Mouse (Mus musculus) liver, embryonic 12.5 days (tissue): ENCODE results near the gene Arr3. TPM values are rescaled to one million over a fixed set of nuclear protein-coding genes. Genes with fewer than 3 reads are reported as not detected.

ENCODE experiments used
- ATAC-seq: fragments of 200-750 bp; cut with Nextera tagmentation; 2 replicates; pipeline ENCODE4 v1.8.0; 2017; ENCODE audit warnings: moderate number of reproducible peaks, mild to moderate bottlenecking, moderate library complexity
- H3K27ac ChIP-seq: fragments of 300-500 bp; sonication (generic); 2 replicates; pipeline ENCODE4 v1.5.1; 2016; ENCODE audit warnings: mild to moderate bottlenecking
- H3K27me3 ChIP-seq: fragments of 300-500 bp; sonication (generic); replicated peaks from 2 replicates; pipeline ENCODE4 v1.6.1; 2016; ENCODE audit warnings: mild to moderate bottlenecking, moderate library complexity
- H3K36me3 ChIP-seq: fragments of 300-500 bp; sonication (generic); 2 replicates; pipeline ENCODE4 v1.6.1; 2016; ENCODE audit warnings: mild to moderate bottlenecking, moderate library complexity
- H3K4me1 ChIP-seq: fragments of 300-500 bp; sonication (generic); 2 replicates; pipeline ENCODE4 v1.6.1; 2016
- H3K4me2 ChIP-seq: fragments of 300-500 bp; sonication (generic); 2 replicates; pipeline ENCODE4 v1.6.1; 2016; ENCODE audit warnings: mild to moderate bottlenecking, moderate library complexity
- H3K4me3 ChIP-seq: fragments of 300-500 bp; sonication (generic); 2 replicates; pipeline ENCODE4 v1.5.1; 2016; ENCODE audit warnings: mild to moderate bottlenecking, moderate library complexity
- H3K9ac ChIP-seq: fragments of 300-500 bp; sonication (generic); 2 replicates; pipeline ENCODE4 v1.6.1; 2016; ENCODE audit warnings: mild to moderate bottlenecking, moderate library complexity
- H3K9me3 ChIP-seq: fragments of 300-500 bp; sonication (generic); replicated peaks from 2 replicates; pipeline ENCODE4 v1.6.1; 2016; ENCODE audit warnings: mild to moderate bottlenecking, moderate library complexity
- WGBS: fragments of 180-500 bp; shearing (Covaris S2); methylation state at CpG from one replicate; pipeline ENCODE4 v1.1.7; 2016; ENCODE audit not compliant: insufficient replicate concordance; 5-methylcytosine and 5-hydroxymethylcytosine counted together
- polyA plus RNA-seq: library from polyadenylated mRNA; unstranded; fragments of >200 nt; fragmentation: Nextera tagmentation; extraction: Ambion mirVana; gene quantifications from 2 replicates; pipeline ENCODE4 v1.2.1, GENCODE M21; 2016

The Arr3 gene
- polyA plus RNA-seq = not detected in 2 replicates

DNA sequence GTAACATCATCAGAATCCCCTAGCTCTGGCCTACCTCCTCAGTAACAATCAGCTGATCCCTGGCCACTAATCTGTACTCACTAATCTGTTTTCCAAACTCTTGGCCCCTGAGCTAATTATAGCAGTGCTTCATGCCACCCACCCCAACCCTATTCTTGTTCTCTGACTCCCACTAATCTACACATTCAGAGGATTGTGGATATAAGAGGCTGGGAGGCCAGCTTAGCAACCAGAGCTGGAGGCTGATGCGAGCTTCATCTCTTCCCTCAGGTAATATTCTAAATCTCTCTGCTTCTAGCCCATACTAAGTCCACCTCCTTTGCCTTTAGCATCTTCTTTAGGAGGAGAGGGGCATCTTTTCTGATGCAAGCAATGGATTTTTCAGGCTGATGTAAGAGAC lies at the start of gene Arr3:
Gene Arr3 (plus strand): TSS at position 184 of the 400 bp plus-strand sequence.
- Histone ChIP-seq H3K4me1 (no peaks in the 10 kb centered on the region), H3K9me3 (no peaks in the 10 kb centered on the region), H3K9ac (no peak within 1 kb of the TSS), H3K27ac (no peak within 1 kb of the TSS), H3K27me3 (peaks cover 17% of the 10 kb centered on the region; the same call in 1 of the 2 replicates), H3K36me3 (no peaks in the 10 kb centered on the region), H3K4me3 (no peak within 1 kb of the TSS), H3K4me2 (no peak within 1 kb of the TSS)
- 60% methylated on average over 1 of the region's 1 CpGs for WGBS
- ATAC-seq = no peak

DNA sequence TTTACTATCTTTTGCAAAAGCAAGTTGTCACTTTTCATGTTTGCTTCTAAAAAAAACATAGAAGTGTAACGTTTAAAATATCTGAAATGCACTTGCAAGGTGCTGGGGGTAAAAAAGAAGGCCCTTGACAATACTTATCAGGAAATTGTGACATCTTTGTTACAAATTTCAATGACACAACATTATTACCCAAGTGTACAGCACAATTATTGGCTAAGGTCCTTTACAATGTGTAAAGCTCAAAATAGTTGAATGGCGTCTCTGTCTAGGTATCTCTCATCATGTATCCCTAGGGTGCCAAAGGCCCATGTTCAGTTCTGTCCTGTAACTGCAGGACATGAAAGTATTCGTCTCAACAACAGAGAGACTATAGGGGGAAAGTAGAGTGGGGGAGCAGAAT lies 49.3 kb upstream of the Arr3 start:
- H3K9me3 ChIP-seq = no peaks in the 10 kb centered on the region
- no peaks in the 10 kb centered on the region for H3K36me3 ChIP-seq
- H3K27me3 ChIP-seq = no peaks in the 10 kb centered on the region
- H3K9ac ChIP-seq = no peak overlapping the region
- ATAC-seq = no peak
- H3K4me3 ChIP-seq = no peak overlapping the region
- 51% methylated on average over 3 of the region's 3 CpGs for WGBS
- no peaks in the 10 kb centered on the region for H3K4me1 ChIP-seq
- H3K27ac ChIP-seq = no peak overlapping the region
- H3K4me2 ChIP-seq = no peak overlapping the region

DNA sequence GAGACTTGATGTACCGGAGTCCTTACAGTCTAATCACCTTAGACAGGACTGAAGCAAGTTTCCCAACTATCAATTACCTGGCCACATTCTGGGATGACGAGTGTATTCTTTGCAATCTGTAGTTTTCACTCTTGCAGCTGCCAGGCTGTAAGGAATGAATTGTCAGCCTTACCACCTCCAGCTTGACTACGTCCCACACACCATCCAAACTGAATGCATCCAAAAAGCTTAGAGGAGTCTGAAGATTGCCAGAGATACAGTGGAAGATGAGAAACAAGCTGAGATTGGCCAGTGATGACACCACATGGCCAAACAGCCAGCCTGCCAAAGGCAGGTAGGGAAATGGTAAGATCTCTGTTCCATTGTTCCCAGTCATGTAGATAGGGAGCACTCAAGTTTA lies 39.6 kb upstream of the Arr3 start:
- Histone ChIP-seq H3K27ac (no peak overlapping the region), H3K4me1 (no peaks in the 10 kb centered on the region), H3K4me3 (no peak overlapping the region), H3K27me3 (0 out of 2 replicates have a peak, but pooled peaks cover 6% of the 10 kb centered on the region), H3K36me3 (no peaks in the 10 kb centered on the region), H3K9me3 (no peaks in the 10 kb centered on the region), H3K4me2 (no peak overlapping the region), H3K9ac (no peak overlapping the region)
- no peak for ATAC-seq
- WGBS = 76% methylated on average over 3 of the region's 3 CpGs

- H3K4me2 ChIP-seq = no peak within 1 kb of the TSS
Measured at GRCm38 (mm10) chrX:100571951-100572350, 33.3 kb upstream of the Arr3 start, which contains the start of gene Awat1. Awat1 (plus strand) TSS chrX:100572251.

GRCm38 (mm10) chrX:100594791-100595190 lies 10.5 kb upstream of the Arr3 start, which contains the start of gene P2ry4:
P2ry4 (minus strand) TSS chrX:100594869.
- ATAC-seq = no peak
- Histone ChIP-seq H3K36me3 (no peaks in the 10 kb centered on the region), H3K27ac (no peak within 1 kb of the TSS), H3K4me2 (no peak within 1 kb of the TSS), H3K4me1 (no peaks in the 10 kb centered on the region), H3K4me3 (no peak within 1 kb of the TSS), H3K9me3 (no peaks in the 10 kb centered on the region), H3K9ac (no peak within 1 kb of the TSS), H3K27me3 (peaks cover 13% of the 10 kb centered on the region; the same call in 1 of the 2 replicates)
- 44% methylated on average over 4 of the region's 4 CpGs for WGBS

More at GRCm38 (mm10) chrX:100571951-100572350, 33.3 kb upstream of the Arr3 start, which contains the start of gene Awat1:
- no peak for ATAC-seq
- Histone ChIP-seq H3K36me3 (no peaks in the 10 kb centered on the region), H3K27me3 (0 out of 2 replicates have a peak, but pooled peaks cover 10% of the 10 kb centered on the region), H3K27ac (no peak within 1 kb of the TSS), H3K9ac (no peak within 1 kb of the TSS), H3K9me3 (no peaks in the 10 kb centered on the region), H3K4me1 (no peaks in the 10 kb centered on the region), H3K4me3 (no peak within 1 kb of the TSS)
- 72% methylated on average over 1 of the region's 1 CpGs for WGBS

GRCm38 (mm10) chrX:100597439-100597838 lies 7.9 kb upstream of the Arr3 start:
- 23% methylated on average over 5 of the region's 5 CpGs for WGBS

GRCm38 (mm10) chrX:100599755-100600154 lies 5.5 kb upstream of the Arr3 start:
- Histone ChIP-seq H3K4me2 (no peak overlapping the region), H3K36me3 (no peaks in the 10 kb centered on the region), H3K4me3 (no peak overlapping the region), H3K9me3 (no peaks in the 10 kb centered on the region), H3K27ac (no peak overlapping the region), H3K9ac (no peak overlapping the region), H3K27me3 (peaks cover 28% of the 10 kb centered on the region; the same call in 1 of the 2 replicates), H3K4me1 (no peaks in the 10 kb centered on the region)
- WGBS = 52% methylated on average over 4 of the region's 4 CpGs
- no peak for ATAC-seq

More at GRCm38 (mm10) chrX:100597439-100597838, 7.9 kb upstream of the Arr3 start:
- Histone ChIP-seq H3K4me3 (no peak overlapping the region), H3K4me1 (no peaks in the 10 kb centered on the region), H3K27ac (no peak overlapping the region), H3K27me3 (peaks cover 28% of the 10 kb centered on the region; the same call in 1 of the 2 replicates), H3K36me3 (no peaks in the 10 kb centered on the region), H3K9me3 (no peaks in the 10 kb centered on the region), H3K9ac (no peak overlapping the region), H3K4me2 (no peak overlapping the region)
- ATAC-seq = no peak

DNA sequence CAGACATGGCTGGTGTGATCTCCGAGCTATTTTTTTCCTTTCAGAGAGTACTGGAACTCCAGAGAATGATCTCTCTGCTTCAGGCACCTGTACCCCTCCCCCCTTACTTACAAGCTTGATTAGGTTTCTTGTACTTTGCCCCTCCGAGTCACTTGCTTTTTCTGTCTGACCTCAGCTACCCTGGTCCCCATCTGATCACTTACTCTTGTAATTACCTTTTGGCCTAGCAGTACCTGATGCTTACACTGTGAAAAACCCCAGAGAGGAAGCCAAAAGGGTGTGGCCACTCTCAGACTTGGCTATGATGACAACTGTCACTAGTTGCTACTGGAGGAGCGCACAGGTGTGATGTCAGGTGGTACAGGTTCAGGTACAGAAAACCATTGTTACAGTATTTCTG lies 13.2 kb downstream of the Arr3 start:
- no peak for ATAC-seq
- no peak overlapping the region for H3K4me2 ChIP-seq
- 57% methylated on average over 3 of the region's 3 CpGs for WGBS

DNA sequence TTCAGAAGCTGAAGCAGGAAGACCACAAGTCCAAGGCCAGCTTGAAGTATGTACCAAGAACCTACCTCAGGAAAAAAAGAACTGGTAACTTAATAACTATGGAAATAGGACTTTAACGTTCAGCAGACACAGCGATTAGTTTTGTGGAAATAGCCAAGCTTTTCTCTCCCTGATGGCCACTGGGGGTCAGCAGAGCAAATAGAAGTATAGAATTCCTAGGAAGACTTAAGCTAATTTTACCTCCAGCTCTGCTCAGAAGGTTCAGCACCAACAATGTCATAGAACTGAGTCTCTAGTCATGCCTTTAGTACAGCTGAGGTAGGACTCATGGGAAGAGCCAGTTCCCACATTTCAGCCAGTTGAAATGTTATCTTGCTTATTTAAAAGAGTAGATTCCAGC lies 16.1 kb downstream of the Arr3 start:
- no peak overlapping the region for H3K9ac ChIP-seq
- peaks cover 16% of the 10 kb centered on the region for H3K4me1 ChIP-seq
- H3K27ac ChIP-seq = no peak overlapping the region
- H3K36me3 ChIP-seq = peaks cover 23% of the 10 kb centered on the region
- no peaks in the 10 kb centered on the region for H3K9me3 ChIP-seq
- 91% methylated on average over 2 of the region's 2 CpGs for WGBS
- peaks cover 21% of the 10 kb centered on the region for H3K27me3 ChIP-seq
- no peak overlapping the region for H3K4me2 ChIP-seq
- no peak for ATAC-seq
- no peak overlapping the region for H3K4me3 ChIP-seq

More for the DNA sequence above, 13.2 kb downstream of the Arr3 start:
- Histone ChIP-seq H3K9ac (no peak overlapping the region), H3K9me3 (no peaks in the 10 kb centered on the region), H3K4me3 (no peak overlapping the region), H3K4me1 (0 out of 2 replicates have a peak, but pooled peaks cover under 1% of the 10 kb centered on the region), H3K27me3 (peaks cover 23% of the 10 kb centered on the region), H3K27ac (no peak overlapping the region), H3K36me3 (peaks cover 17% of the 10 kb centered on the region)

- Histone ChIP-seq H3K9me3 (no peaks in the 10 kb centered on the region), H3K36me3 (peaks cover 32% of the 10 kb centered on the region), H3K4me3 (peak overlapping the region; percentile 78), H3K9ac (peak overlapping the region; percentile 68; the same call in 1 of the 2 replicates), H3K27me3 (peaks cover 6% of the 10 kb centered on the region; the same call in 1 of the 2 replicates), H3K4me2 (peak overlapping the region; percentile 71), H3K4me1 (peaks cover 34% of the 10 kb centered on the region), H3K27ac (peak overlapping the region; percentile 67)
- 46% methylated on average over 4 of the region's 4 CpGs for WGBS
- peak; percentile 46 for ATAC-seq
Measured at GRCm38 (mm10) chrX:100624242-100624641, 18.9 kb downstream of the Arr3 start.

GRCm38 (mm10) chrX:100625146-100625545 lies 19.8 kb downstream of the Arr3 start:
- Histone ChIP-seq H3K36me3 (peaks cover 37% of the 10 kb centered on the region), H3K9me3 (no peaks in the 10 kb centered on the region), H3K4me2 (peak overlapping the region; percentile 71), H3K27me3 (peaks cover 6% of the 10 kb centered on the region; the same call in 1 of the 2 replicates), H3K9ac (peak overlapping the region; percentile 68), H3K4me1 (peaks cover 34% of the 10 kb centered on the region), H3K27ac (peak overlapping the region; percentile 67), H3K4me3 (peak overlapping the region; percentile 78)
- ATAC-seq = no peak
- 22% methylated on average over 7 of the region's 7 CpGs for WGBS

- 18% methylated on average over 3 of the region's 3 CpGs for WGBS
- Histone ChIP-seq H3K4me2 (peak within 1 kb of the TSS; percentile 71), H3K9ac (peak within 1 kb of the TSS; percentile 90), H3K4me3 (peak within 1 kb of the TSS; percentile 78), H3K27ac (peak within 1 kb of the TSS; percentile 85), H3K36me3 (peaks cover 39% of the 10 kb centered on the region), H3K9me3 (no peaks in the 10 kb centered on the region), H3K27me3 (peaks cover 6% of the 10 kb centered on the region; the same call in 1 of the 2 replicates), H3K4me1 (peaks cover 34% of the 10 kb centered on the region)
- ATAC-seq = no peak
Measured at GRCm38 (mm10) chrX:100625546-100625801, 20.2 kb downstream of the Arr3 start, which contains the start of gene Kif4. Kif4 (plus strand) TSS chrX:100625737.
